Mouse (Mus musculus) midbrain, embryonic 16.5 days (tissue): Measurements from ENCODE around the gene Ttc4. TPM values are rescaled to one million over a fixed set of nuclear protein-coding genes. Genes with fewer than 3 reads are reported as not detected.

ENCODE experiments used
- ATAC-seq: fragments of 200-750 bp; cut with Nextera tagmentation; 2 replicates; pipeline ENCODE4 v1.8.0; 2017; ENCODE audit warnings: moderate TSS enrichment
- H3K27ac ChIP-seq: fragments of 300-500 bp; sonication (generic); 2 replicates; pipeline ENCODE4 v1.5.1; 2014; ENCODE audit warnings: mild to moderate bottlenecking, low read length, mixed read lengths
- H3K27me3 ChIP-seq: fragments of 300-500 bp; sonication (generic); 2 replicates; pipeline ENCODE4 v1.6.1; 2014; ENCODE audit warnings: low read depth, low read length, mixed read lengths; ENCODE audit not compliant: control insufficient read depth, insufficient read depth
- H3K36me3 ChIP-seq: fragments of 300-500 bp; sonication (generic); 2 replicates; pipeline ENCODE4 v1.6.1; 2014; ENCODE audit warnings: mild to moderate bottlenecking, low read length, moderate library complexity, mixed read lengths; ENCODE audit not compliant: control insufficient read depth, insufficient read depth
- H3K4me1 ChIP-seq: fragments of 300-500 bp; sonication (generic); 2 replicates; pipeline ENCODE4 v1.6.1; 2014; ENCODE audit warnings: mild to moderate bottlenecking, low read length, mixed read lengths; ENCODE audit not compliant: control insufficient read depth, insufficient read depth
- H3K4me2 ChIP-seq: fragments of 300-500 bp; sonication (generic); 2 replicates; pipeline ENCODE4 v1.6.1; 2014; ENCODE audit warnings: mild to moderate bottlenecking, low read length, mixed read lengths
- H3K4me3 ChIP-seq: fragments of 300-500 bp; sonication (generic); 2 replicates; pipeline ENCODE4 v1.5.1; 2014; ENCODE audit warnings: low read depth, mild to moderate bottlenecking, low read length, moderate library complexity, mixed read lengths
- H3K9ac ChIP-seq: fragments of 300-500 bp; sonication (generic); 2 replicates; pipeline ENCODE4 v1.6.1; 2014; ENCODE audit warnings: low read depth, low read length, mixed read lengths
- H3K9me3 ChIP-seq: fragments of 300-500 bp; sonication (generic); replicated peaks from 2 replicates; pipeline ENCODE4 v1.6.1; 2014; ENCODE audit warnings: mild to moderate bottlenecking, low read length, mixed read lengths; ENCODE audit not compliant: control insufficient read depth, poor library complexity, severe bottlenecking
- WGBS: fragments of 180-500 bp; shearing (Covaris S2); extraction: QIAGEN DNeasy Blood & Tissue Kit; methylation state at CpG from one replicate; pipeline ENCODE4 v1.1.7; 2014; 5-methylcytosine and 5-hydroxymethylcytosine counted together
- polyA plus RNA-seq: library from polyadenylated mRNA; unstranded; fragments of >200 nt; fragmentation: Nextera tagmentation; extraction: Ambion mirVana; gene quantifications from 2 replicates; pipeline ENCODE4 v1.2.1, GENCODE M21; 2015

The Ttc4 gene
- 159 and 163 TPM in 2 replicates for polyA plus RNA-seq

GRCm38 (mm10) chr4:106678442-106679118 lies at the start of gene Ttc4:
Ttc4 (minus strand) TSS chr4:106678944.
- Histone ChIP-seq H3K4me1 (peaks cover 7% of the 10 kb centered on the region), H3K9ac (peak within 1 kb of the TSS; percentile 83), H3K4me3 (peak within 1 kb of the TSS; percentile 68), H3K36me3 (peaks cover 9% of the 10 kb centered on the region), H3K27ac (no peak within 1 kb of the TSS), H3K27me3 (no peaks in the 10 kb centered on the region), H3K4me2 (peak within 1 kb of the TSS; percentile 84), H3K9me3 (no peaks in the 10 kb centered on the region)
- ATAC-seq, result peak; percentile 95
- under 1% methylated on average over 43 of the region's 43 CpGs for WGBS

DNA sequence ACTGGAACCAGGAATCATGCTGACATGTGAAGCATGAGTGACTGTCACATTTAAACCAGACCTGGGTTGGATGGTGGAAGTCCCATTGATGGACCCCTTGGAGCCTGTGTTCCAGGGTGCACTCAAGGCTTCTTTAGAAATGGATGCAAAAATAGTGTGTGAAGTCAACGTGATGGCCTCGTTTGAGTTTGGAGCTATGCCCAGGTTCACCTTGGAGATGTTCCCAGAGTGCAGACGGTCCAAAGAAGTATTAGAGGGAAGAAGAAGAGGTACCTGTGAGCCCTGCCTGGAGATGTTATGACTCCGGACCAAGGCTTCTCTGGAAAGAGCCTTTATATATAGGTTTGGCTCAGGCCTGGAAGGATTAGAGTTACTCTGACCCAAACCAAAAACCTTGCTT lies 41.9 kb upstream of the Ttc4 start:
- H3K27me3 ChIP-seq, result no peaks in the 10 kb centered on the region
- no peak for ATAC-seq
- no peak overlapping the region for H3K27ac ChIP-seq
- no peaks in the 10 kb centered on the region for H3K36me3 ChIP-seq
- WGBS, result 85% methylated on average over 4 of the region's 4 CpGs
- no peak overlapping the region for H3K4me2 ChIP-seq
- H3K4me3 ChIP-seq, result no peak overlapping the region
- no peaks in the 10 kb centered on the region for H3K9me3 ChIP-seq
- no peaks in the 10 kb centered on the region for H3K4me1 ChIP-seq
- no peak overlapping the region for H3K9ac ChIP-seq

DNA sequence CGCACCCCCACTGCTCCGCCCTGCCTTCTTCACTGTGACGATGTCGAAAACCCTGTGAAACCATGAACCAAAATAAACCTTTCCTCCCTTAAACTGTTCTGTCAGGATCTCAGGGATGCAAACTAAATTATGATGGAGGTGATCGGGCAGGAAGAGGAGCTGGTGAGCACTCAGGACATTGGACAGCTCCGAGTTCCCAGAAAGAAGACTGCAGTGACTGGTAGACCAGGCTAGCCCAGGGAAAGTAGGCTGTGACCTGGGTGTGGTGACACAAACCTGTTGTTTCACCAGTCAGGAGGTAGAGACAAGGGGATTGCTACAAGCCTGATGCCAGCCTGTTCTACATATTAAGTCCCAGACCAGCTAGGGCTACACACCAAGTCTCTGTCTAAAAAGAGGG lies 34.9 kb upstream of the Ttc4 start:
- no peak overlapping the region for H3K27ac ChIP-seq
- no peak overlapping the region for H3K4me2 ChIP-seq
- WGBS, result 94% methylated on average over 6 of the region's 6 CpGs
- H3K36me3 ChIP-seq, result no peaks in the 10 kb centered on the region
- H3K4me1 ChIP-seq, result no peaks in the 10 kb centered on the region
- no peak overlapping the region for H3K9ac ChIP-seq
- H3K9me3 ChIP-seq, result no peaks in the 10 kb centered on the region; the same call in 1 of the 2 replicates
- no peak for ATAC-seq
- no peak overlapping the region for H3K4me3 ChIP-seq
- H3K27me3 ChIP-seq, result no peaks in the 10 kb centered on the region; the same call in 1 of the 2 replicates

GRCm38 (mm10) chr4:106708408-106708807 lies 29.7 kb upstream of the Ttc4 start:
- H3K27me3 ChIP-seq, result no peaks in the 10 kb centered on the region; the same call in 1 of the 2 replicates
- peaks cover 16% of the 10 kb centered on the region for H3K4me1 ChIP-seq
- H3K9ac ChIP-seq, result no peak overlapping the region
- H3K27ac ChIP-seq, result no peak overlapping the region
- ATAC-seq, result peak; percentile 27; the same call in 1 of the 2 replicates
- WGBS, result under 1% methylated on average over 8 of the region's 8 CpGs
- no peaks in the 10 kb centered on the region for H3K36me3 ChIP-seq
- no peak overlapping the region for H3K4me3 ChIP-seq
- H3K4me2 ChIP-seq, result peak overlapping the region; percentile 27
- H3K9me3 ChIP-seq, result no peaks in the 10 kb centered on the region; the same call in 1 of the 2 replicates

- ATAC-seq, result no peak
- H3K9ac ChIP-seq, result no peak overlapping the region
Measured at GRCm38 (mm10) chr4:106707957-106708356, 29.2 kb upstream of the Ttc4 start.

DNA sequence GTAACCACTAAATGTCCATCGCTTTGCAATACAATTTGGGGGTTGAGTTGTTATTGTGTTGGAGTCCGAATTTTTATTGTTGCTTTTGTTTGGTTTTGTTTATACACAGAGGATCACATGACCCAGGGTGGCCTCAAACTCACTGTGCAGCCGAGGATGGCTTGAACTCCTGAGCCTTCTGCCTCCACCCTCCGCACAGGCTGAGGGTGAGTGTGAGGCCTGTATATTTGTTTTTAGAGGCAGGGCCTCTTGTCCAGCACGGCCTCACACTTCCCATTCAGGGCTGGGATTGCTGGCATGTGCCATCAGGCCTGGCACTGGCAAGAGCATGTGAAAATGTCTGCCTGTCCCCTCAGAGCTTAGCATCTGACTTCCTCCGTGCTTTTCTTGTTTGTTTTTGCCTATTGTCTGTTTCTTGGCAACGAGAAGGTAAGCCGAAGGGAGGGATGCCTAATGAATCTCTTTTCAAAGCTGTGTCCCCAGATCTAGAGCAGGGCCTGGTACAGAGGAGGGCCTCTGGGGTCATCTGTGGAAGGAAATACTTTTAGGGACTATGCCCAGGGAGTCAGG lies 26.4 kb upstream of the Ttc4 start:
- Histone ChIP-seq H3K9ac (peak overlapping the region; percentile 6), H3K9me3 (no peaks in the 10 kb centered on the region), H3K27me3 (no peaks in the 10 kb centered on the region; the same call in 1 of the 2 replicates), H3K4me1 (peaks cover 29% of the 10 kb centered on the region), H3K36me3 (no peaks in the 10 kb centered on the region), H3K4me3 (no peak overlapping the region), H3K4me2 (no peak overlapping the region), H3K27ac (peak overlapping the region; percentile 54)
- ATAC-seq, result no peak
- 22% methylated on average over 8 of the region's 8 CpGs for WGBS

More at GRCm38 (mm10) chr4:106707957-106708356, 29.2 kb upstream of the Ttc4 start:
- Histone ChIP-seq H3K27ac (no peak overlapping the region), H3K9me3 (no peaks in the 10 kb centered on the region; the same call in 1 of the 2 replicates), H3K4me2 (peak overlapping the region; percentile 27; the same call in 1 of the 2 replicates), H3K4me1 (peaks cover 16% of the 10 kb centered on the region), H3K36me3 (no peaks in the 10 kb centered on the region), H3K27me3 (no peaks in the 10 kb centered on the region; the same call in 1 of the 2 replicates), H3K4me3 (no peak overlapping the region)
- WGBS, result 41% methylated on average over 5 of the region's 5 CpGs

DNA sequence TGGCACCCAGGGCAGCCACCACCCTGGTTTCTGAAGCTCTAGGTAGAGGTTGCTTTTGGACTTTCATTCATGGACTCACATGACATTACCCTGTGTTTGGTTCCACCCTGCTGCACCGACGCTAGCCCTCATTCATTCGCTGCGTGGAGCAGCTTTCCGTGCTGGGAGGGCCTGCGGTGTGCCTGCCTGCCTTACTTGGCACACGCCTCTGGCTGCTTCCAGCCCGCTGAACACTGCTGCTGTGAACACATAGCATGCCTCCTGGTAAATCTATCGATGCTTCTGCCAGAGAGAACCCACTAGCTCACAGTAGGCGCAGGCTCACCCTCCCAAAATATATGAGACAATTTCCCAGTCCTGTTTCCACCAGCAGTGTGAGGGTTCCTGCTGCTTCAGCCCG lies 25.7 kb upstream of the Ttc4 start:
- peak overlapping the region; percentile 54 for H3K27ac ChIP-seq
- no peaks in the 10 kb centered on the region; the same call in 1 of the 2 replicates for H3K27me3 ChIP-seq
- no peak overlapping the region for H3K4me3 ChIP-seq
- H3K4me2 ChIP-seq, result no peak overlapping the region
- no peaks in the 10 kb centered on the region for H3K36me3 ChIP-seq
- no peaks in the 10 kb centered on the region for H3K9me3 ChIP-seq
- peak overlapping the region; percentile 20; the same call in 1 of the 2 replicates for H3K9ac ChIP-seq
- H3K4me1 ChIP-seq, result peaks cover 34% of the 10 kb centered on the region
- no peak for ATAC-seq
- 39% methylated on average over 11 of the region's 11 CpGs for WGBS

GRCm38 (mm10) chr4:106703956-106704355 lies 25.2 kb upstream of the Ttc4 start:
- Histone ChIP-seq H3K4me2 (no peak overlapping the region), H3K4me1 (peaks cover 34% of the 10 kb centered on the region), H3K4me3 (no peak overlapping the region), H3K27me3 (no peaks in the 10 kb centered on the region), H3K36me3 (no peaks in the 10 kb centered on the region), H3K27ac (peak overlapping the region; percentile 54; the same call in 1 of the 2 replicates), H3K9ac (no peak overlapping the region), H3K9me3 (no peaks in the 10 kb centered on the region)
- ATAC-seq, result no peak
- 84% methylated on average over 10 of the region's 10 CpGs for WGBS

DNA sequence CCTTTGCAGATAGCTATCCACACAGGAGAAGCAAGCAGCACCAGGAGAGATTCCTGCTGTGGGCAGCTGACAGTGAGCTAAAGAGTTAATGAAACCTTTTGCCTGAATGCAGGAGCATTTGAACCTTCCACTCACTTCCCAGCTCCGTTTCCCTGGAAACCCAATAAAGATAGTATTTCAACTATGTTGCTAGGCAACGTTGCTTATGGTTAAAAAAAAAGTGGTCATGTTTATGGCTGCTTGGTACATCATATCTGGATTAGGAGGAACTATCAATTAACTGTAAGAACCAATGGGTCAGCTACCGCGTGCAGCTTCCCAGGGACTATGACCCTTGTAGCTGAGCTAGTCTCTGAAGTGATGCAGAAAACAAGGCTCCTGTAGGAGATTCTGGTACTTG lies 22.1 kb upstream of the Ttc4 start:
- no peak overlapping the region for H3K4me3 ChIP-seq
- H3K27ac ChIP-seq, result peak overlapping the region; percentile 89
- ATAC-seq, result peak; percentile 40
- 30% methylated on average over 4 of the region's 4 CpGs for whole genome bisulfite sequencing
- H3K4me2 ChIP-seq, result peak overlapping the region; percentile 27
- no peaks in the 10 kb centered on the region for H3K36me3 ChIP-seq
- H3K27me3 ChIP-seq, result no peaks in the 10 kb centered on the region
- no peaks in the 10 kb centered on the region for H3K9me3 ChIP-seq
- H3K4me1 ChIP-seq, result peaks cover 32% of the 10 kb centered on the region
- H3K9ac ChIP-seq, result no peak overlapping the region
